ENCODE assay signal across 10 mouse cellular contexts in the genomic region with DNA sequence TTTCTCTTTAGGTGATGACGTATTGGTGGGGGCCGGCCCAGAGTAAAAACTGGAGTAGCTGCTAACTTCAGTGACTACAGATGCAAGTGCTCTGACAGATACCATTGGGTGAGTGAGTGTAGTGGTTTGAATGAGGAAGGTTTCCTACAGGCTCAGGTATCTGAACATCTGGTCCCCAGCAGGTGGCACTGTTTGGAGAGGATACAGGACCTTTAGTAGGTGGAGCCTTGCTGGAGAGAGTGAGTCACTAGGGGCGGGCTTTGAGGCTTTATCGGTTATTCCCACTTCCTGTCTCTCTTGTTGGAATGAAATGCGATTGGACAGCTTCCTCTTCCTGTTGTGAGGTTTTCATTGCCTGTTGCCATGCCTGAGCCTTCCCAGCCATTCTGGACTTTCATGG.
DNase-seq lines count a peak whose midpoint lies in the region; ATAC-seq and TF ChIP-seq lines count a peak whose summit lies in the region.
"Had no signal": no experiment of that assay in that cellular context is flagged by ENCODE, and none has a peak within 500 bp of the region (broad histone marks: within the 10 kb centered on the region; RNA-seq: fewer than 3 reads in every experiment).

No protein-coding gene starts in this region.

- no peaks in the 10 kb centered on the region for H3K9me3 ChIP-seq in midbrain, postnatal 0 days (ENCODE audit: low read length)
- H3K9me3 ChIP-seq in midbrain, embryonic 15.5 days = no peaks in the 10 kb centered on the region
- H3K9me3 ChIP-seq in forebrain, embryonic 14.5 days (replicated peaks; ENCODE audit: control insufficient read depth, low read length) = no peaks in the 10 kb centered on the region
- H3K9me3 ChIP-seq: liver, embryonic 15.5 days had no signal

- no peak overlapping the region for H3K27ac ChIP-seq in midbrain, postnatal 0 days (ENCODE audit: low read depth, low read length)
- H3K27ac ChIP-seq in midbrain, embryonic 15.5 days = no peak overlapping the region
- no peak overlapping the region for H3K27ac ChIP-seq in forebrain, embryonic 14.5 days (ENCODE audit: low read depth, low read length)
- H3K27ac ChIP-seq: liver, embryonic 15.5 days had no signal

- no peak overlapping the region for H3K9ac ChIP-seq in midbrain, postnatal 0 days (replicated peaks; ENCODE audit: low read length, poor library complexity, severe bottlenecking)
- H3K9ac ChIP-seq in midbrain, embryonic 15.5 days = no peak overlapping the region
- no peak overlapping the region for H3K9ac ChIP-seq in forebrain, embryonic 14.5 days (ENCODE audit: low read length)
- H3K9ac ChIP-seq: liver, embryonic 15.5 days had no signal

- intact Hi-C loops in heart, postnatal 10 days (cut with DNase I) = loop anchor here (5.0 kb wide), 2 partner anchors 74 to 346 kb away; no protein-coding TSS in a partner anchor

- H3K36me3 ChIP-seq in midbrain, postnatal 0 days (ENCODE audit: insufficient read depth, low read length) = no peaks in the 10 kb centered on the region
- H3K36me3 ChIP-seq in midbrain, embryonic 15.5 days (replicated peaks) = no peaks in the 10 kb centered on the region
- H3K36me3 ChIP-seq in forebrain, embryonic 14.5 days (ENCODE audit: control insufficient read depth, insufficient read depth, low read length) = no peaks in the 10 kb centered on the region
- H3K36me3 ChIP-seq: liver, embryonic 15.5 days had no signal

- no peak for ATAC-seq in midbrain, postnatal 0 days (ENCODE audit: low FRiP score)
- no peak for ATAC-seq in midbrain, embryonic 15.5 days (replicated peaks)
- ATAC-seq in neutrophil, adult 5-6 weeks (ENCODE audit: extremely low read depth, insufficient number of reproducible peaks, low FRiP score, poor library complexity, severe bottlenecking) = peak; percentile 59
- ATAC-seq in forebrain, embryonic 14.5 days = no peak
- no peak for ATAC-seq in erythroid progenitor cell, adult 5-6 weeks (replicated peaks; ENCODE audit: low FRiP score, poor library complexity, severe bottlenecking)

- H3K4me3 ChIP-seq in midbrain, postnatal 0 days (ENCODE audit: low read depth, low read length) = no peak overlapping the region
- H3K4me3 ChIP-seq in midbrain, embryonic 15.5 days = no peak overlapping the region
- no peak overlapping the region for H3K4me3 ChIP-seq in forebrain, embryonic 14.5 days (ENCODE audit: low read depth, low read length)
- H3K4me3 ChIP-seq: liver, embryonic 15.5 days had no signal

- H3K4me2 ChIP-seq in midbrain, postnatal 0 days (ENCODE audit: low read depth, low read length, poor library complexity, severe bottlenecking) = no peak overlapping the region
- no peak overlapping the region for H3K4me2 ChIP-seq in midbrain, embryonic 15.5 days
- H3K4me2 ChIP-seq in forebrain, embryonic 14.5 days (ENCODE audit: low read length) = no peak overlapping the region
- H3K4me2 ChIP-seq: liver, embryonic 15.5 days had no signal

- WGBS in midbrain, postnatal 0 days = 90% methylated on average over 5 of the region's 5 CpGs
- WGBS in midbrain, embryonic 15.5 days = 84% methylated on average over 5 of the region's 5 CpGs
- WGBS in forebrain, embryonic 14.5 days = 91% methylated on average over 5 of the region's 5 CpGs

- peak; percentile 12 to 35 for DNase-seq in heart, postnatal 10 days
- no peak for DNase-seq in heart, adult 9 months (ENCODE audit: low spot score in 2 of 2)
- DNase-seq in midbrain, postnatal 0 days (ENCODE audit: low spot score) = peak; percentile 15
- peak; percentile 11 for DNase-seq in adrenal gland, adult 8-10 months
- no peak for DNase-seq in forebrain, embryonic 14.5 days (ENCODE audit: low spot score)
- DNase-seq: layer of hippocampus, adult 9-11 months had no signal

- H3K4me1 ChIP-seq in midbrain, postnatal 0 days (ENCODE audit: insufficient read depth, low read length) = no peaks in the 10 kb centered on the region
- no peaks in the 10 kb centered on the region for H3K4me1 ChIP-seq in midbrain, embryonic 15.5 days
- H3K4me1 ChIP-seq in forebrain, embryonic 14.5 days (ENCODE audit: control insufficient read depth, insufficient read depth, low read length) = no peaks in the 10 kb centered on the region
- H3K4me1 ChIP-seq: liver, embryonic 15.5 days had no signal

- no peaks in the 10 kb centered on the region for H3K27me3 ChIP-seq in midbrain, postnatal 0 days (ENCODE audit: insufficient read depth, low read length)
- no peaks in the 10 kb centered on the region for H3K27me3 ChIP-seq in midbrain, embryonic 15.5 days (replicated peaks)
- H3K27me3 ChIP-seq in forebrain, embryonic 14.5 days (replicated peaks; ENCODE audit: control insufficient read depth, insufficient read depth, low read length) = no peaks in the 10 kb centered on the region
- H3K27me3 ChIP-seq: liver, embryonic 15.5 days had no signal

- TF ChIP-seq CTCF in midbrain, postnatal 0 days (IDR thresholded peaks at IDR 0.05) = peak; percentile 24

Comparison
In these comparisons a context has a peak if more than half of its experiments do, and no peak if none do; other contexts are left out.
1. DNase-seq: peak in heart, postnatal 10 days (2 of 2), midbrain, postnatal 0 days (single experiment) and adrenal gland, adult 8-10 months (single experiment); none in heart, adult 9 months (0 of 2) and forebrain, embryonic 14.5 days (single experiment).